Mouse (Mus musculus): Measurements from ENCODE around the gene Adipoq. TPM values are rescaled to one million over a fixed set of nuclear protein-coding genes. Genes with fewer than 3 reads are reported as not detected.

Gene Adipoq
- polyA plus RNA-seq, 1 experiment, result 68.9 TPM

- WGBS, result 59% methylated on average over 1 of the region's 1 CpGs
Measured at GRCm38 (mm10) chr16:23181942-23182597, 35.7 kb downstream of the Adipoq start.

GRCm38 (mm10) chr16:23185824-23186223 is 39.5 kb downstream of the Adipoq start:
- Histone ChIP-seq H3K36me3 (ENCODE audit: control insufficient read depth, insufficient read depth, low read length) (no peaks in the 10 kb centered on the region), H3K4me3 (ENCODE audit: insufficient read depth, low read depth, low read length) (no peak overlapping the region), H3K27me3 (replicated peaks; ENCODE audit: control insufficient read depth, insufficient read depth, low read length) (no peaks in the 10 kb centered on the region), H3K27ac (ENCODE audit: insufficient read depth, low read depth, low read length) (no peak overlapping the region), H3K4me1 (ENCODE audit: control insufficient read depth, insufficient read depth, low read length) (no peaks in the 10 kb centered on the region)
- no peak for DNase-seq
- no peak for TF ChIP-seq CTCF (conservative IDR thresholded peaks at IDR 0.05; ENCODE audit: insufficient read depth, insufficient read length, low read depth, low read length)
- TF ChIP-seq POLR2A (IDR thresholded peaks at IDR 0.05; ENCODE audit: low read depth, low read length), result no peak
- 94% methylated on average over 2 of the region's 2 CpGs for WGBS

More at GRCm38 (mm10) chr16:23181942-23182597, 35.7 kb downstream of the Adipoq start:
- Histone ChIP-seq H3K36me3 (ENCODE audit: control insufficient read depth, insufficient read depth, low read length) (no peaks in the 10 kb centered on the region), H3K27me3 (replicated peaks; ENCODE audit: control insufficient read depth, insufficient read depth, low read length) (no peaks in the 10 kb centered on the region), H3K27ac (ENCODE audit: insufficient read depth, low read depth, low read length) (no peak overlapping the region), H3K4me3 (ENCODE audit: insufficient read depth, low read depth, low read length) (no peak overlapping the region), H3K4me1 (ENCODE audit: control insufficient read depth, insufficient read depth, low read length) (no peaks in the 10 kb centered on the region)
- DNase-seq, result no peak
- no peak for TF ChIP-seq CTCF (conservative IDR thresholded peaks at IDR 0.05; ENCODE audit: insufficient read depth, insufficient read length, low read depth, low read length)
- TF ChIP-seq POLR2A (IDR thresholded peaks at IDR 0.05; ENCODE audit: low read depth, low read length), result no peak

GRCm38 (mm10) chr16:23186418-23186817 is 40.1 kb downstream of the Adipoq start:
- H3K27me3 ChIP-seq (replicated peaks; ENCODE audit: control insufficient read depth, insufficient read depth, low read length), result no peaks in the 10 kb centered on the region
- 66% methylated on average over 4 of the region's 4 CpGs for WGBS
- no peak for DNase-seq
- no peak overlapping the region for H3K4me3 ChIP-seq (ENCODE audit: insufficient read depth, low read depth, low read length)
- no peak overlapping the region for H3K27ac ChIP-seq (ENCODE audit: insufficient read depth, low read depth, low read length)
- H3K36me3 ChIP-seq (ENCODE audit: control insufficient read depth, insufficient read depth, low read length), result no peaks in the 10 kb centered on the region
- TF ChIP-seq POLR2A (IDR thresholded peaks at IDR 0.05; ENCODE audit: low read depth, low read length), result no peak
- no peak for TF ChIP-seq CTCF (conservative IDR thresholded peaks at IDR 0.05; ENCODE audit: insufficient read depth, insufficient read length, low read depth, low read length)
- 0 out of 2 replicates have a peak, but pooled peaks cover under 1% of the 10 kb centered on the region for H3K4me1 ChIP-seq (ENCODE audit: control insufficient read depth, insufficient read depth, low read length)

GRCm38 (mm10) chr16:23187983-23188382 is 41.6 kb downstream of the Adipoq start:
- H3K27me3 ChIP-seq (replicated peaks; ENCODE audit: control insufficient read depth, insufficient read depth, low read length), result no peaks in the 10 kb centered on the region
- no peak overlapping the region for H3K4me3 ChIP-seq (ENCODE audit: insufficient read depth, low read depth, low read length)
- DNase-seq, result peak; percentile 32
- 0 out of 2 replicates have a peak, but pooled peaks cover 7% of the 10 kb centered on the region for H3K4me1 ChIP-seq (ENCODE audit: control insufficient read depth, insufficient read depth, low read length)
- WGBS, result 69% methylated on average over 7 of the region's 7 CpGs
- H3K36me3 ChIP-seq (ENCODE audit: control insufficient read depth, insufficient read depth, low read length), result no peaks in the 10 kb centered on the region
- H3K27ac ChIP-seq (ENCODE audit: insufficient read depth, low read depth, low read length), result no peak overlapping the region
- TF ChIP-seq POLR2A (IDR thresholded peaks at IDR 0.05; ENCODE audit: low read depth, low read length) (no peak), CTCF (conservative IDR thresholded peaks at IDR 0.05; ENCODE audit: insufficient read depth, insufficient read length, low read depth, low read length) (no peak)

GRCm38 (mm10) chr16:23189612-23190011 is 43.3 kb downstream of the Adipoq start:
- Histone ChIP-seq H3K27me3 (replicated peaks; ENCODE audit: control insufficient read depth, insufficient read depth, low read length) (no peaks in the 10 kb centered on the region), H3K4me1 (ENCODE audit: control insufficient read depth, insufficient read depth, low read length) (0 out of 2 replicates have a peak, but pooled peaks cover 7% of the 10 kb centered on the region), H3K36me3 (ENCODE audit: control insufficient read depth, insufficient read depth, low read length) (no peaks in the 10 kb centered on the region), H3K4me3 (ENCODE audit: insufficient read depth, low read depth, low read length) (no peak overlapping the region), H3K27ac (ENCODE audit: insufficient read depth, low read depth, low read length) (no peak overlapping the region)
- no peak for DNase-seq
- no peak for TF ChIP-seq POLR2A (IDR thresholded peaks at IDR 0.05; ENCODE audit: low read depth, low read length)
- TF ChIP-seq CTCF (conservative IDR thresholded peaks at IDR 0.05; ENCODE audit: insufficient read depth, insufficient read length, low read depth, low read length), result no peak
- 69% methylated on average over 1 of the region's 1 CpGs for WGBS

- Histone ChIP-seq H3K27me3 (replicated peaks; ENCODE audit: control insufficient read depth, insufficient read depth, low read length) (no peaks in the 10 kb centered on the region), H3K27ac (ENCODE audit: insufficient read depth, low read depth, low read length) (no peak overlapping the region), H3K4me1 (ENCODE audit: control insufficient read depth, insufficient read depth, low read length) (peaks cover 20% of the 10 kb centered on the region), H3K36me3 (ENCODE audit: control insufficient read depth, insufficient read depth, low read length) (no peaks in the 10 kb centered on the region), H3K4me3 (ENCODE audit: insufficient read depth, low read depth, low read length) (no peak overlapping the region)
- TF ChIP-seq POLR2A (IDR thresholded peaks at IDR 0.05; ENCODE audit: low read depth, low read length), result no peak
- TF ChIP-seq CTCF (conservative IDR thresholded peaks at IDR 0.05; ENCODE audit: insufficient read depth, insufficient read length, low read depth, low read length), result no peak
- peak; percentile 27 for DNase-seq
- WGBS, result 45% methylated on average over 9 of the region's 9 CpGs
Measured at GRCm38 (mm10) chr16:23191560-23192242, 45.4 kb downstream of the Adipoq start.

- Histone ChIP-seq H3K4me3 (ENCODE audit: insufficient read depth, low read depth, low read length) (no peak overlapping the region), H3K27me3 (replicated peaks; ENCODE audit: control insufficient read depth, insufficient read depth, low read length) (no peaks in the 10 kb centered on the region), H3K36me3 (ENCODE audit: control insufficient read depth, insufficient read depth, low read length) (no peaks in the 10 kb centered on the region), H3K27ac (ENCODE audit: insufficient read depth, low read depth, low read length) (no peak overlapping the region), H3K4me1 (ENCODE audit: control insufficient read depth, insufficient read depth, low read length) (peaks cover 22% of the 10 kb centered on the region)
- WGBS, result 89% methylated on average over 7 of the region's 7 CpGs
- no peak for DNase-seq
- TF ChIP-seq CTCF (conservative IDR thresholded peaks at IDR 0.05; ENCODE audit: insufficient read depth, insufficient read length, low read depth, low read length) (no peak), POLR2A (IDR thresholded peaks at IDR 0.05; ENCODE audit: low read depth, low read length) (no peak)
Measured at GRCm38 (mm10) chr16:23195618-23196017, 49.3 kb downstream of the Adipoq start.

Data from kidney, adult 2 months (tissue).